Mouse (Mus musculus) heart, embryonic 15.5 days (tissue): ENCODE results near the gene BC004004. TPM values are rescaled to one million over a fixed set of nuclear protein-coding genes. Genes with fewer than 3 reads are reported as not detected.

Experiments
- ATAC-seq: fragments of 200-750 bp; cut with Nextera tagmentation; replicated peaks from 2 replicates; pipeline ENCODE4 v1.8.0; 2017; ENCODE audit warnings: low read depth, moderate TSS enrichment; ENCODE audit not compliant: insufficient number of reproducible peaks, insufficient read depth, low FRiP score
- H3K27ac ChIP-seq: fragments of 300-500 bp; sonication (generic); 2 replicates; pipeline ENCODE4 v1.5.1; 2015; ENCODE audit warnings: mild to moderate bottlenecking, inconsistent platforms
- H3K27me3 ChIP-seq: fragments of 300-500 bp; sonication (generic); 2 replicates; pipeline ENCODE4 v1.6.1; 2015; ENCODE audit warnings: inconsistent platforms
- H3K36me3 ChIP-seq: fragments of 300-500 bp; sonication (generic); 2 replicates; pipeline ENCODE4 v1.6.1; 2015; ENCODE audit warnings: mild to moderate bottlenecking, inconsistent platforms
- H3K4me1 ChIP-seq: fragments of 300-500 bp; sonication (generic); replicated peaks from 2 replicates; pipeline ENCODE4 v1.6.1; 2015; ENCODE audit warnings: inconsistent platforms
- H3K4me2 ChIP-seq: fragments of 300-500 bp; sonication (generic); 2 replicates; pipeline ENCODE4 v1.6.1; 2015; ENCODE audit warnings: inconsistent platforms, mild to moderate bottlenecking, moderate library complexity
- H3K4me3 ChIP-seq: fragments of 300-500 bp; sonication (generic); 2 replicates; pipeline ENCODE4 v1.5.1; 2015; ENCODE audit warnings: mild to moderate bottlenecking, inconsistent platforms
- H3K9ac ChIP-seq: fragments of 300-500 bp; sonication (generic); 2 replicates; pipeline ENCODE4 v1.6.1; 2015; ENCODE audit warnings: mild to moderate bottlenecking, inconsistent platforms
- H3K9me3 ChIP-seq: fragments of 300-500 bp; sonication (generic); replicated peaks from 2 replicates; pipeline ENCODE4 v1.6.1; 2016; ENCODE audit warnings: inconsistent platforms
- WGBS: fragments of 180-500 bp; shearing (Covaris S2); methylation state at CpG from one replicate; pipeline ENCODE4 v1.1.7; 2015; ENCODE audit warnings: mixed read lengths; 5-methylcytosine and 5-hydroxymethylcytosine counted together
- polyA plus RNA-seq: library from polyadenylated mRNA; unstranded; fragments of >200 nt; fragmentation: Nextera tagmentation; extraction: Ambion mirVana; gene quantifications from 2 replicates; pipeline ENCODE4 v1.2.1, GENCODE M21; 2015

BC004004 gene
- polyA plus RNA-seq, 1 experiment from 2014 or later, result 91.1 TPM

GRCm38 (mm10) chr17:29299282-29299681 is 30.7 kb downstream of the BC004004 start:
- H3K36me3 ChIP-seq, result peaks cover 48% of the 10 kb centered on the region
- peaks cover 13% of the 10 kb centered on the region for H3K4me1 ChIP-seq
- 84% methylated on average over 4 of the region's 4 CpGs for WGBS
- ATAC-seq, result no peak
- no peaks in the 10 kb centered on the region for H3K9me3 ChIP-seq
- no peaks in the 10 kb centered on the region for H3K27me3 ChIP-seq
- no peak overlapping the region for H3K27ac ChIP-seq
- no peak overlapping the region for H3K9ac ChIP-seq
- H3K4me2 ChIP-seq, result no peak overlapping the region
- no peak overlapping the region for H3K4me3 ChIP-seq

GRCm38 (mm10) chr17:29300926-29301325 is 32.3 kb downstream of the BC004004 start:
- peaks cover 30% of the 10 kb centered on the region for H3K4me1 ChIP-seq
- ATAC-seq, result no peak
- WGBS, result 84% methylated on average over 7 of the region's 7 CpGs
- no peak overlapping the region for H3K4me2 ChIP-seq
- no peaks in the 10 kb centered on the region for H3K27me3 ChIP-seq
- H3K9ac ChIP-seq, result no peak overlapping the region
- H3K9me3 ChIP-seq, result no peaks in the 10 kb centered on the region
- H3K27ac ChIP-seq, result no peak overlapping the region
- H3K4me3 ChIP-seq, result no peak overlapping the region
- H3K36me3 ChIP-seq, result peaks cover 39% of the 10 kb centered on the region; the same call in 1 of the 2 replicates

GRCm38 (mm10) chr17:29301421-29301820 is 32.8 kb downstream of the BC004004 start:
- ATAC-seq, result no peak
- Histone ChIP-seq H3K27ac (no peak overlapping the region), H3K4me1 (peaks cover 31% of the 10 kb centered on the region), H3K27me3 (no peaks in the 10 kb centered on the region), H3K9ac (no peak overlapping the region), H3K4me2 (no peak overlapping the region), H3K36me3 (peaks cover 34% of the 10 kb centered on the region; the same call in 1 of the 2 replicates), H3K9me3 (no peaks in the 10 kb centered on the region), H3K4me3 (no peak overlapping the region)
- 88% methylated on average over 6 of the region's 6 CpGs for WGBS

- Histone ChIP-seq H3K4me1 (peaks cover 31% of the 10 kb centered on the region), H3K9ac (no peak overlapping the region), H3K4me3 (no peak overlapping the region), H3K4me2 (no peak overlapping the region), H3K9me3 (no peaks in the 10 kb centered on the region), H3K36me3 (peaks cover 26% of the 10 kb centered on the region; the same call in 1 of the 2 replicates), H3K27me3 (no peaks in the 10 kb centered on the region), H3K27ac (no peak overlapping the region)
- WGBS, result 51% methylated on average over 5 of the region's 5 CpGs
- no peak for ATAC-seq
Measured at GRCm38 (mm10) chr17:29302149-29302548, 33.6 kb downstream of the BC004004 start.

GRCm38 (mm10) chr17:29303087-29303486 is 34.5 kb downstream of the BC004004 start:
- Histone ChIP-seq H3K4me3 (no peak overlapping the region), H3K36me3 (peaks cover 20% of the 10 kb centered on the region; the same call in 1 of the 2 replicates), H3K4me2 (no peak overlapping the region), H3K27me3 (no peaks in the 10 kb centered on the region), H3K4me1 (peaks cover 31% of the 10 kb centered on the region), H3K27ac (peak overlapping the region; percentile 3; the same call in 1 of the 2 replicates), H3K9ac (no peak overlapping the region), H3K9me3 (no peaks in the 10 kb centered on the region)
- no peak for ATAC-seq
- 47% methylated on average over 3 of the region's 3 CpGs for WGBS

GRCm38 (mm10) chr17:29303856-29304255 is 35.3 kb downstream of the BC004004 start:
- H3K27ac ChIP-seq, result peak overlapping the region; percentile 3; the same call in 1 of the 2 replicates
- no peak overlapping the region for H3K9ac ChIP-seq
- H3K4me3 ChIP-seq, result no peak overlapping the region
- ATAC-seq, result no peak
- WGBS, result 80% methylated on average over 3 of the region's 3 CpGs
- no peaks in the 10 kb centered on the region for H3K27me3 ChIP-seq
- H3K9me3 ChIP-seq, result no peaks in the 10 kb centered on the region
- H3K4me1 ChIP-seq, result peaks cover 31% of the 10 kb centered on the region
- peaks cover 19% of the 10 kb centered on the region; the same call in 1 of the 2 replicates for H3K36me3 ChIP-seq
- H3K4me2 ChIP-seq, result no peak overlapping the region

- ATAC-seq, result no peak
- Histone ChIP-seq H3K36me3 (peaks cover 17% of the 10 kb centered on the region; the same call in 1 of the 2 replicates), H3K4me3 (no peak overlapping the region), H3K4me1 (peaks cover 31% of the 10 kb centered on the region), H3K27ac (peak overlapping the region; percentile 3; the same call in 1 of the 2 replicates), H3K27me3 (no peaks in the 10 kb centered on the region), H3K9ac (no peak overlapping the region), H3K9me3 (no peaks in the 10 kb centered on the region), H3K4me2 (peak overlapping the region; percentile 10; the same call in 1 of the 2 replicates)
- 45% methylated on average over 13 of the region's 13 CpGs for WGBS
Measured at GRCm38 (mm10) chr17:29304376-29305057, 35.9 kb downstream of the BC004004 start.

GRCm38 (mm10) chr17:29305058-29305806 is 36.6 kb downstream of the BC004004 start:
- Histone ChIP-seq H3K27me3 (no peaks in the 10 kb centered on the region), H3K4me1 (peaks cover 27% of the 10 kb centered on the region), H3K36me3 (peaks cover 11% of the 10 kb centered on the region; the same call in 1 of the 2 replicates), H3K4me3 (no peak overlapping the region), H3K27ac (no peak overlapping the region; the same call in 1 of the 2 replicates), H3K9ac (no peak overlapping the region), H3K4me2 (peak overlapping the region; percentile 10; the same call in 1 of the 2 replicates), H3K9me3 (no peaks in the 10 kb centered on the region)
- 11% methylated on average over 15 of the region's 15 CpGs for WGBS
- no peak; the same call in 1 of the 2 replicates for ATAC-seq

- Histone ChIP-seq H3K27me3 (no peaks in the 10 kb centered on the region), H3K36me3 (peaks cover 7% of the 10 kb centered on the region; the same call in 1 of the 2 replicates), H3K4me3 (no peak overlapping the region), H3K4me2 (no peak overlapping the region; the same call in 1 of the 2 replicates), H3K9ac (no peak overlapping the region), H3K9me3 (no peaks in the 10 kb centered on the region), H3K27ac (no peak overlapping the region), H3K4me1 (peaks cover 27% of the 10 kb centered on the region)
- no peak; the same call in 1 of the 2 replicates for ATAC-seq
- WGBS, result 54% methylated on average over 7 of the region's 7 CpGs
Measured at GRCm38 (mm10) chr17:29305871-29306270, 37.3 kb downstream of the BC004004 start.

GRCm38 (mm10) chr17:29310056-29310623 is 41.6 kb downstream of the BC004004 start:
- H3K4me1 ChIP-seq, result peaks cover 9% of the 10 kb centered on the region

GRCm38 (mm10) chr17:29311602-29312001 is 43.0 kb downstream of the BC004004 start:
- ATAC-seq, result no peak
- Histone ChIP-seq H3K9ac (no peak overlapping the region), H3K27me3 (no peaks in the 10 kb centered on the region), H3K27ac (no peak overlapping the region), H3K4me1 (0 out of 2 replicates have a peak, but pooled peaks cover 1% of the 10 kb centered on the region), H3K4me3 (no peak overlapping the region), H3K36me3 (no peaks in the 10 kb centered on the region), H3K9me3 (no peaks in the 10 kb centered on the region), H3K4me2 (no peak overlapping the region)
- 86% methylated on average over 8 of the region's 8 CpGs for WGBS

More at GRCm38 (mm10) chr17:29310056-29310623, 41.6 kb downstream of the BC004004 start:
- ATAC-seq, result no peak
- no peak overlapping the region for H3K9ac ChIP-seq
- no peak overlapping the region for H3K27ac ChIP-seq
- H3K4me3 ChIP-seq, result no peak overlapping the region
- no peak overlapping the region for H3K4me2 ChIP-seq
- WGBS, result 70% methylated on average over 21 of the region's 21 CpGs
- no peaks in the 10 kb centered on the region for H3K36me3 ChIP-seq
- H3K27me3 ChIP-seq, result no peaks in the 10 kb centered on the region
- H3K9me3 ChIP-seq, result no peaks in the 10 kb centered on the region
